Comparison of ENCODE assay signal across 8 mouse cellular contexts in the genomic region with DNA sequence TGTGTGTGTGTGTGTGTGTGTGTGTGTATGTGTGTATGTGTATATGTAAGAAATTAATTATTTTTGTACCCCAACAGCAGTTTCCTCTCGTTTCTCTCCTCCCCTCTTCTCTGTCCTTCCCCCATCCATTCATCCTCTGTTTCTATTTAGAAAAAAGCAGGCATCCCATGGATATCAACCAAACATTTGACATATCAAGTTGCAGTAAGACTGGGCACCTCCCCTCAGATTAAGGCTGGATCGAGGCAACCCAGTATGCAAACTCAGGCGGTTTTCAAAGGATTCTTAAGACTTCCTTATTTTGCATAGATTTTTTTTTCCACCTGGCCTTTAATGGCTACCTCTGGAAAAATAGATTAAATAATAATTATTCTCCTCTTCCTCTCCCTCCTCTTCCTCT. TPM values are rescaled to one million over a fixed set of nuclear protein-coding genes. Genes with fewer than 3 reads are reported as not detected.
DNase-seq lines count a peak whose midpoint lies in the region; ATAC-seq and TF ChIP-seq lines count a peak whose summit lies in the region.

No protein-coding gene starts in this region.

- no peaks in the 10 kb centered on the region for H3K9me3 ChIP-seq in ES-Bruce4 (replicated peaks; ENCODE audit: control insufficient read depth, insufficient read depth, low read length, poor library complexity, severe bottlenecking)
- H3K9me3 ChIP-seq in hindbrain, embryonic 13.5 days = no peaks in the 10 kb centered on the region
- H3K9me3 ChIP-seq in midbrain, embryonic 10.5 days (replicated peaks) = no peaks in the 10 kb centered on the region

- no peaks in the 10 kb centered on the region for H3K36me3 ChIP-seq in ES-Bruce4 (ENCODE audit: control insufficient read depth, insufficient read depth, low read length, poor library complexity, severe bottlenecking)
- peaks cover 26% of the 10 kb centered on the region for H3K36me3 ChIP-seq in hindbrain, embryonic 13.5 days
- peaks cover 17% of the 10 kb centered on the region for H3K36me3 ChIP-seq in midbrain, embryonic 10.5 days

- no peak for TF ChIP-seq CTCF in gastrocnemius, adult 2 months (IDR thresholded peaks at IDR 0.05)
- no peak for TF ChIP-seq CTCF in ES-Bruce4 (IDR thresholded peaks at IDR 0.05; ENCODE audit: low read depth, low read length)

- H3K27me3 ChIP-seq in ES-Bruce4 (ENCODE audit: control insufficient read depth, insufficient read depth, low read length, poor library complexity, severe bottlenecking) = no peaks in the 10 kb centered on the region
- no peaks in the 10 kb centered on the region for H3K27me3 ChIP-seq in hindbrain, embryonic 13.5 days
- H3K27me3 ChIP-seq in midbrain, embryonic 10.5 days (ENCODE audit: low read depth, poor library complexity, severe bottlenecking) = no peaks in the 10 kb centered on the region

- ATAC-seq in hindbrain, embryonic 13.5 days (ENCODE audit: low FRiP score) = 0 out of 2 replicates have a peak, but pooled peaks have one; percentile 50
- ATAC-seq in megakaryocyte-erythroid progenitor cell, adult 5-6 weeks (replicated peaks; ENCODE audit: low FRiP score, low TSS enrichment, poor library complexity, severe bottlenecking) = no peak

- peak overlapping the region; percentile 49 for H3K27ac ChIP-seq in gastrocnemius, adult 2 months
- no peak overlapping the region for H3K27ac ChIP-seq in ES-Bruce4 (ENCODE audit: insufficient read depth, low read length)
- no peak overlapping the region for H3K27ac ChIP-seq in hindbrain, embryonic 13.5 days
- H3K27ac ChIP-seq in midbrain, embryonic 10.5 days (replicated peaks) = no peak overlapping the region

- TF ChIP-seq EP300 in ES-Bruce4 (IDR thresholded peaks at IDR 0.05; ENCODE audit: insufficient read depth, low read depth, low read length) = no peak

- no peaks in the 10 kb centered on the region for H3K4me1 ChIP-seq in ES-Bruce4 (ENCODE audit: control insufficient read depth, insufficient read depth, low read length)
- peaks cover 20% of the 10 kb centered on the region for H3K4me1 ChIP-seq in hindbrain, embryonic 13.5 days (replicated peaks)
- peaks cover 41% of the 10 kb centered on the region for H3K4me1 ChIP-seq in midbrain, embryonic 10.5 days

- H3K9ac ChIP-seq in ES-Bruce4 (ENCODE audit: low read depth, poor library complexity, severe bottlenecking) = 0 out of 2 replicates have a peak overlapping the region, but pooled peaks have one; percentile 68
- H3K9ac ChIP-seq in hindbrain, embryonic 13.5 days = peak overlapping the region; percentile 92

- no peak for TF ChIP-seq POLR2A in ES-Bruce4 (IDR thresholded peaks at IDR 0.05; ENCODE audit: insufficient read depth, low read length)

- peak overlapping the region; percentile 81 for H3K4me3 ChIP-seq in gastrocnemius, adult 2 months
- H3K4me3 ChIP-seq in ES-Bruce4 (ENCODE audit: low read depth, low read length) = no peak overlapping the region
- H3K4me3 ChIP-seq in hindbrain, embryonic 13.5 days = peak overlapping the region; percentile 61
- H3K4me3 ChIP-seq in midbrain, embryonic 10.5 days = peak overlapping the region; percentile 72

- intact Hi-C loops in gastrocnemius, adult 2 months (cut with DNase I) = no loop called here
- intact Hi-C loops in gastrocnemius, postnatal 14 days (cut with DNase I; ENCODE audit: low total_unique reads) = no loop called here

- WGBS in hindbrain, embryonic 13.5 days = 25% methylated on average over 3 of the region's 3 CpGs
- WGBS in midbrain, embryonic 10.5 days = 28% methylated on average over 3 of the region's 3 CpGs

- no peak for DNase-seq in gastrocnemius, adult 2 months
- no peak for DNase-seq in gastrocnemius, postnatal 14 days
- no peak for DNase-seq in midbrain, embryonic 10.5 days (ENCODE audit: low spot score)
- no peak for DNase-seq in thymus, postnatal 10 days (ENCODE audit: low spot score in 2 of 2)
- DNase-seq in ovary, postnatal 14 days (ENCODE audit: low spot score) = no peak

- peak overlapping the region; percentile 68 for H3K4me2 ChIP-seq in hindbrain, embryonic 13.5 days

RNA-seq across cellular contexts. Expression of gene Slc18b1, which starts 0.8 kb away (rescaled TPM):
- total RNA-seq in gastrocnemius, adult 2 months (2021) = 1 to 10 TPM; 5.5 to 6.2 TPM
- total RNA-seq in gastrocnemius, postnatal 14 days (2021) = 10 to 100 TPM; 12.2 to 13.0 TPM
- polyA plus RNA-seq in ES-Bruce4 (2011; ENCODE audit: insufficient read depth, insufficient read length, low read depth, missing spikeins) = 2.9 and 3.4 TPM in 2 replicates
- polyA plus RNA-seq in hindbrain, embryonic 13.5 days (2015; fragmentation: Nextera tagmentation; extraction: Ambion mirVana) = 22.0 and 22.2 TPM in 2 replicates
- polyA plus RNA-seq in midbrain, embryonic 10.5 days (2016; fragmentation: Nextera tagmentation; extraction: Ambion mirVana) = 10.4 and 12.2 TPM in 2 replicates
- total RNA-seq in megakaryocyte-erythroid progenitor cell, adult 5-6 weeks (2014; fragmentation: Nextera tagmentation) = 3.7 and 4.9 TPM in 2 replicates
- 0.89 and 1.4 TPM in 2 replicates for total RNA-seq in megakaryocyte-erythroid progenitor cell, adult 5-6 weeks (2017)

RNA-seq across cellular contexts. Expression of gene Rps12, which starts 10.5 kb away (rescaled TPM):
- total RNA-seq in gastrocnemius, adult 2 months (2021) = 100 to 1,000 TPM; 215 to 230 TPM
- total RNA-seq in gastrocnemius, postnatal 14 days (2021) = 100 to 1,000 TPM; 252 to 272 TPM
- polyA plus RNA-seq in ES-Bruce4 (2011; ENCODE audit: insufficient read depth, insufficient read length, low read depth, missing spikeins) = 316 and 459 TPM in 2 replicates
- polyA plus RNA-seq in hindbrain, embryonic 13.5 days (2015; fragmentation: Nextera tagmentation; extraction: Ambion mirVana) = 110 and 124 TPM in 2 replicates
- polyA plus RNA-seq in midbrain, embryonic 10.5 days (2016; fragmentation: Nextera tagmentation; extraction: Ambion mirVana) = 112 and 145 TPM in 2 replicates
- total RNA-seq in megakaryocyte-erythroid progenitor cell, adult 5-6 weeks (2014; fragmentation: Nextera tagmentation) = 11,537 and 12,520 TPM in 2 replicates
- total RNA-seq in megakaryocyte-erythroid progenitor cell, adult 5-6 weeks (2017) = 1,872 and 1,888 TPM in 2 replicates

RNA-seq across cellular contexts. Expression of gene Vnn3, which starts 53.7 kb away (rescaled TPM):
- total RNA-seq in gastrocnemius, adult 2 months (2021) = not detected
- not detected for total RNA-seq in gastrocnemius, postnatal 14 days (2021)
- not detected in 2 replicates for polyA plus RNA-seq in ES-Bruce4 (2011; ENCODE audit: insufficient read depth, insufficient read length, low read depth, missing spikeins)
- not detected in 2 replicates for polyA plus RNA-seq in hindbrain, embryonic 13.5 days (2015; fragmentation: Nextera tagmentation; extraction: Ambion mirVana)
- polyA plus RNA-seq in midbrain, embryonic 10.5 days (2016; fragmentation: Nextera tagmentation; extraction: Ambion mirVana) = not detected in 2 replicates
- not detected in 2 replicates for total RNA-seq in megakaryocyte-erythroid progenitor cell, adult 5-6 weeks (2014; fragmentation: Nextera tagmentation)
- total RNA-seq in megakaryocyte-erythroid progenitor cell, adult 5-6 weeks (2017) = not detected in 2 replicates

Comparison
In these comparisons a context has a peak if more than half of its experiments do, and no peak if none do; other contexts are left out.
1. RNA of gene Rps12, which starts 10.5 kb away (total RNA-seq): 1,872 to 12,520 TPM in megakaryocyte-erythroid progenitor cell, adult 5-6 weeks; 252 to 272 TPM in gastrocnemius, postnatal 14 days and 215 to 230 TPM in gastrocnemius, adult 2 months; every median in the first group is over 4 times any median in the second.